Mouse (Mus musculus) heart, adult 2 months (tissue): ENCODE measurements around the gene Nrap. TPM values are rescaled to one million over a fixed set of nuclear protein-coding genes. Genes with fewer than 3 reads are reported as not detected.

Experiments
- DNase-seq, 2 experiments: peaks; one replicate each; pipeline ENCODE4 v3.0.0; 2021
- H3K27ac ChIP-seq: fragments of 200-600 bp; 2 replicates; pipeline ENCODE4 v1.8.1; 2022
- H3K27me3 ChIP-seq: fragments of 200-500 bp; 2 replicates; pipeline ENCODE4 v1.6.1; 2012; ENCODE audit warnings: mild to moderate bottlenecking, low read length, inconsistent platforms, mixed read lengths; ENCODE audit not compliant: control insufficient read depth, insufficient read depth
- H3K36me3 ChIP-seq: fragments of 200-500 bp; 2 replicates; pipeline ENCODE4 v1.6.1; 2012; ENCODE audit warnings: low read length, inconsistent platforms; ENCODE audit not compliant: control insufficient read depth, insufficient read depth
- H3K4me1 ChIP-seq: fragments of 200-500 bp; 2 replicates; pipeline ENCODE4 v1.6.1; 2011; ENCODE audit warnings: low read length; ENCODE audit not compliant: control insufficient read depth, insufficient read depth
- H3K4me3 ChIP-seq: fragments of 200-600 bp; 2 replicates; pipeline ENCODE4 v1.8.1; 2022
- H3K79me2 ChIP-seq: fragments of 200-500 bp; replicated peaks from 2 replicates; pipeline ENCODE4 v1.6.1; 2012; ENCODE audit warnings: mild to moderate bottlenecking, inconsistent platforms, low read length, moderate library complexity, mixed read lengths; ENCODE audit not compliant: control insufficient read depth, insufficient read depth
- H3K9ac ChIP-seq: fragments of 200-500 bp; 2 replicates; pipeline ENCODE4 v1.6.1; 2012; ENCODE audit warnings: low read depth, mild to moderate bottlenecking, control low read depth, inconsistent platforms, low read length, mixed read lengths
- CTCF ChIP-seq: fragments of 200-600 bp; IDR thresholded peaks from 2 replicates; pipeline ENCODE4 v1.8.1; 2022; ENCODE audit warnings: antibody characterized with exemption, mild to moderate bottlenecking, moderate library complexity
- EP300 ChIP-seq: fragments of 200-500 bp; IDR thresholded peaks from 2 replicates; pipeline ENCODE4 v1.6.1; 2011; ENCODE audit warnings: low read depth, low read length, control low read depth; ENCODE audit not compliant: insufficient read depth
- POLR2A ChIP-seq: fragments of 200-500 bp; IDR thresholded peaks from 2 replicates; pipeline ENCODE4 v1.6.1; 2011; ENCODE audit warnings: mild to moderate bottlenecking, low read depth, low read length, control low read depth; ENCODE audit not compliant: insufficient read depth
- WGBS: fragments of 180-500 bp; shearing (Covaris S2); methylation state at CpG from one replicate; pipeline ENCODE4 v1.1.7; 2018; 5-methylcytosine and 5-hydroxymethylcytosine counted together
- intact Hi-C: fragments of 180-260 bp; cut with DNase I; formaldehyde crosslinking; loops from one replicate; pipeline ENCODE4 v1.15.1; 2025
- polyA plus RNA-seq: library from polyadenylated mRNA; depleted of rRNA; stranded (reverse); fragments of >200 nt; gene quantifications from 2 replicates; pipeline ENCODE4 v1.2.3, GENCODE M21; 2012
- total RNA-seq, 2 experiments: library from RNA; stranded (reverse); gene quantifications; 2 replicates each; pipeline ENCODE4 v1.2.3; 2021

Gene Nrap
- total and polyA plus RNA-seq, 3 experiments = 135 to 420 (median 307) TPM

DNA sequence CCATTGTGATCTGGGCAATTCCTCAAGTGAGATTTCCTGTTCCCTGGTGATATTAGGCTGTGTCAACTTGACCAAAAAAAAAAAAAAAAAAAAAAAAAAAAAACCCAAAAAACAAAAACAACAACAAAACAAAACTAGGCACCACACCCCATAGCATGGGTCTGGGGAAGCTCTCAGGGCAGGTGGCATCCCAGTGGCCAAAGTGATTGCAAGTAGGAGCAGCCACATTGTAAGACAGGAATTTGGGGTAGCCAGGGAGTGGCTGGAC lies 8.6 kb upstream of the Nrap start:
- H3K4me1 ChIP-seq = peaks cover 12% of the 10 kb centered on the region
- TF ChIP-seq CTCF (no peak), POLR2A (no peak), EP300 (no peak)
- no peaks in the 10 kb centered on the region for H3K36me3 ChIP-seq
- H3K79me2 ChIP-seq = no peaks in the 10 kb centered on the region
- no peaks in the 10 kb centered on the region for H3K27me3 ChIP-seq
- H3K4me3 ChIP-seq = peak overlapping the region; percentile 70; the same call in 1 of the 2 replicates
- DNase-seq = no peak
- H3K27ac ChIP-seq = peak overlapping the region; percentile 87
- intact Hi-C loops = loop anchor here (5.0 kb wide), 1 partner anchor 41 kb away; no protein-coding TSS in a partner anchor
- no peak overlapping the region for H3K9ac ChIP-seq

- peak overlapping the region; percentile 72 for H3K9ac ChIP-seq
- WGBS = 30% methylated on average over 11 of the region's 11 CpGs
- intact Hi-C loops = loop anchor here (5.0 kb wide), 1 partner anchor 41 kb away; no protein-coding TSS in a partner anchor
- H3K27me3 ChIP-seq = no peaks in the 10 kb centered on the region
- H3K36me3 ChIP-seq = no peaks in the 10 kb centered on the region
- no peaks in the 10 kb centered on the region for H3K79me2 ChIP-seq
- H3K4me3 ChIP-seq = peak overlapping the region; percentile 70
- TF ChIP-seq POLR2A = no peak
- no peak for TF ChIP-seq CTCF
- TF ChIP-seq EP300 = no peak
- H3K4me1 ChIP-seq = peaks cover 12% of the 10 kb centered on the region
- no peak for DNase-seq
- H3K27ac ChIP-seq = peak overlapping the region; percentile 87
Observed at GRCm38 (mm10) chr19:56397663-56398527, 8.1 kb upstream of the Nrap start.

GRCm38 (mm10) chr19:56396669-56397621 lies 7.1 kb upstream of the Nrap start, which contains the start of gene Casp7:
Gene Casp7 (plus strand): TSS chr19:56397129.
- H3K4me1 ChIP-seq = peaks cover 10% of the 10 kb centered on the region
- intact Hi-C loops = loop anchor here (5.0 kb wide), 1 partner anchor 40 kb away; no protein-coding TSS in a partner anchor

GRCm38 (mm10) chr19:56396227-56396626 lies 6.4 kb upstream of the Nrap start:
- H3K27ac ChIP-seq = peak overlapping the region; percentile 87; the same call in 1 of the 2 replicates
- DNase-seq = no peak
- H3K9ac ChIP-seq = peak overlapping the region; percentile 72; the same call in 1 of the 2 replicates
- 46% methylated on average over 12 of the region's 12 CpGs for WGBS
- H3K79me2 ChIP-seq = no peaks in the 10 kb centered on the region
- peaks cover 7% of the 10 kb centered on the region for H3K4me1 ChIP-seq
- H3K36me3 ChIP-seq = no peaks in the 10 kb centered on the region
- TF ChIP-seq CTCF (no peak), POLR2A (no peak), EP300 (no peak)
- intact Hi-C loops = loop anchor here (5.0 kb wide), 1 partner anchor 39 kb away; no protein-coding TSS in a partner anchor
- H3K27me3 ChIP-seq = no peaks in the 10 kb centered on the region
- H3K4me3 ChIP-seq = peak overlapping the region; percentile 70

More at GRCm38 (mm10) chr19:56396669-56397621, 7.1 kb upstream of the Nrap start, which contains the start of gene Casp7:
- no peaks in the 10 kb centered on the region for H3K36me3 ChIP-seq
- peak within 1 kb of the TSS; percentile 70 for H3K4me3 ChIP-seq
- H3K9ac ChIP-seq = peak within 1 kb of the TSS; percentile 72
- 1% methylated on average over 78 of the region's 78 CpGs for WGBS
- peak; percentile 82 to 85 for DNase-seq
- no peaks in the 10 kb centered on the region for H3K27me3 ChIP-seq
- peak within 1 kb of the TSS; percentile 87 for H3K27ac ChIP-seq
- peak; percentile 78 for TF ChIP-seq POLR2A
- no peak for TF ChIP-seq EP300
- TF ChIP-seq CTCF = peak; percentile 18; the same call in 1 of the 2 replicates
- no peaks in the 10 kb centered on the region for H3K79me2 ChIP-seq

- 91% methylated on average over 16 of the region's 16 CpGs for WGBS
- Histone ChIP-seq H3K36me3 (no peaks in the 10 kb centered on the region), H3K27ac (no peak overlapping the region), H3K79me2 (no peaks in the 10 kb centered on the region), H3K27me3 (no peaks in the 10 kb centered on the region), H3K4me3 (no peak overlapping the region), H3K9ac (no peak overlapping the region), H3K4me1 (peaks cover 7% of the 10 kb centered on the region; the same call in 1 of the 2 replicates)
- intact Hi-C loops = loop anchor here (5.0 kb wide), 1 partner anchor 38 kb away; no protein-coding TSS in a partner anchor
- DNase-seq = no peak
- no peak for TF ChIP-seq EP300
- TF ChIP-seq CTCF = no peak
- no peak for TF ChIP-seq POLR2A
Observed at GRCm38 (mm10) chr19:56395183-56395935, 5.5 kb upstream of the Nrap start.
